Mouse (Mus musculus): ENCODE results near the gene Ednra. TPM values are rescaled to one million over a fixed set of nuclear protein-coding genes. Genes with fewer than 3 reads are reported as not detected.

Ednra gene
- polyA plus RNA-seq, 1 experiment from 2014 or later: 116 TPM

GRCm38 (mm10) chr8:77744476-77744875, 20.2 kb upstream of the Ednra start:
- H3K27ac ChIP-seq: no peak overlapping the region
- whole genome bisulfite sequencing: 81% methylated on average over 3 of the region's 3 CpGs
- H3K4me3 ChIP-seq: no peak overlapping the region
- ATAC-seq (ENCODE audit: borderline replicate concordance, extremely low read depth, low FRiP score, low TSS enrichment): no peak
- peaks cover 16% of the 10 kb centered on the region for H3K4me1 ChIP-seq
- H3K9ac ChIP-seq: no peak overlapping the region
- H3K4me2 ChIP-seq: no peak overlapping the region
- no peaks in the 10 kb centered on the region for H3K36me3 ChIP-seq
- H3K9me3 ChIP-seq: no peaks in the 10 kb centered on the region
- H3K27me3 ChIP-seq: no peaks in the 10 kb centered on the region

- Histone ChIP-seq H3K4me3 (no peak overlapping the region), H3K27me3 (no peaks in the 10 kb centered on the region), H3K4me1 (peaks cover 7% of the 10 kb centered on the region; the same call in 1 of the 2 replicates), H3K4me2 (no peak overlapping the region), H3K9ac (no peak overlapping the region), H3K9me3 (no peaks in the 10 kb centered on the region), H3K27ac (0 out of 2 replicates have a peak overlapping the region, but pooled peaks have one; percentile 43), H3K36me3 (no peaks in the 10 kb centered on the region)
- WGBS: 13% methylated on average over 2 of the region's 3 CpGs
- peak; percentile 49; the same call in 1 of the 2 replicates for ATAC-seq (ENCODE audit: borderline replicate concordance, extremely low read depth, low FRiP score, low TSS enrichment)
These were observed 18.1 kb upstream of the Ednra start for GRCm38 (mm10) chr8:77742395-77742794.

- WGBS: 91% methylated on average over 6 of the region's 6 CpGs
- Histone ChIP-seq H3K4me3 (no peak overlapping the region), H3K9ac (no peak overlapping the region), H3K9me3 (no peaks in the 10 kb centered on the region), H3K4me2 (no peak overlapping the region), H3K4me1 (peaks cover 6% of the 10 kb centered on the region; the same call in 1 of the 2 replicates), H3K36me3 (no peaks in the 10 kb centered on the region), H3K27me3 (no peaks in the 10 kb centered on the region), H3K27ac (no peak overlapping the region)
- no peak for ATAC-seq (ENCODE audit: borderline replicate concordance, extremely low read depth, low FRiP score, low TSS enrichment)
These were observed 16.9 kb upstream of the Ednra start for GRCm38 (mm10) chr8:77741050-77741777.

- Histone ChIP-seq H3K27ac (no peak overlapping the region), H3K9me3 (no peaks in the 10 kb centered on the region), H3K27me3 (no peaks in the 10 kb centered on the region), H3K4me3 (no peak overlapping the region), H3K4me2 (no peak overlapping the region), H3K9ac (no peak overlapping the region), H3K4me1 (peaks cover 6% of the 10 kb centered on the region; the same call in 1 of the 2 replicates), H3K36me3 (no peaks in the 10 kb centered on the region)
- 81% methylated on average over 6 of the region's 6 CpGs for WGBS
- no peak for ATAC-seq (ENCODE audit: borderline replicate concordance, extremely low read depth, low FRiP score, low TSS enrichment)
These were observed 14.2 kb upstream of the Ednra start for GRCm38 (mm10) chr8:77738419-77738818.

DNA sequence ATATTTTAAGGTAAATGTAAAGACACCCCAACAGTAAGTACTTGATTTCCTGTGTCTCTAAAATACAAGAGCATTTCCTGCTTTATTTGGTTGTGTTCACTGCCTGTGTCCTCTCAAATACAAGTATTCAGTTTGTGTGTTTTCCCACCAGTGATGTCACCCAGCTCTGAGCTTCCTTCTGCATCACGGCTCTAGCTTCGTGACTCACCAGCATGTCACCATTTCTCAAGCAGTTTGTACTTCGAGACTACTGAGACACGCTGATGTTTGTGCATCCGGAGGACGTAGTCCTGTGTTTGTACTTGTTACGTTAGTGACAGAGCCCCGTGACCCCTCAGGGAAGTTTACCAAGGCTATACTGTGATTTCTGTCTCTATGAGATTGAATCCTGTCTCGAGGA, 13.1 kb upstream of the Ednra start:
- no peak overlapping the region for H3K9ac ChIP-seq
- peaks cover 5% of the 10 kb centered on the region; the same call in 1 of the 2 replicates for H3K4me1 ChIP-seq
- no peaks in the 10 kb centered on the region for H3K36me3 ChIP-seq
- no peak overlapping the region for H3K4me3 ChIP-seq
- H3K9me3 ChIP-seq: 0 out of 2 replicates have a peak, but pooled peaks cover 4% of the 10 kb centered on the region
- 51% methylated on average over 9 of the region's 9 CpGs for WGBS
- no peak for ATAC-seq (ENCODE audit: borderline replicate concordance, extremely low read depth, low FRiP score, low TSS enrichment)
- H3K4me2 ChIP-seq: no peak overlapping the region
- H3K27ac ChIP-seq: no peak overlapping the region
- no peaks in the 10 kb centered on the region for H3K27me3 ChIP-seq

- H3K27me3 ChIP-seq: no peaks in the 10 kb centered on the region
- no peak overlapping the region for H3K27ac ChIP-seq
- WGBS: 53% methylated on average over 2 of the region's 2 CpGs
- H3K4me1 ChIP-seq: no peaks in the 10 kb centered on the region
- H3K4me3 ChIP-seq: no peak overlapping the region
- no peak overlapping the region for H3K9ac ChIP-seq
- 0 out of 2 replicates have a peak, but pooled peaks cover 4% of the 10 kb centered on the region for H3K9me3 ChIP-seq
- ATAC-seq (ENCODE audit: borderline replicate concordance, extremely low read depth, low FRiP score, low TSS enrichment): no peak
- H3K4me2 ChIP-seq: no peak overlapping the region
- H3K36me3 ChIP-seq: no peaks in the 10 kb centered on the region
These were observed 9.5 kb upstream of the Ednra start for GRCm38 (mm10) chr8:77733792-77734191.

- H3K36me3 ChIP-seq: no peaks in the 10 kb centered on the region
- H3K27ac ChIP-seq: no peak overlapping the region
- no peaks in the 10 kb centered on the region for H3K4me1 ChIP-seq
- H3K4me2 ChIP-seq: no peak overlapping the region
- 0 out of 2 replicates have a peak, but pooled peaks cover 4% of the 10 kb centered on the region for H3K9me3 ChIP-seq
- WGBS: 35% methylated on average over 3 of the region's 3 CpGs
- no peak overlapping the region for H3K4me3 ChIP-seq
- H3K9ac ChIP-seq: no peak overlapping the region
- no peaks in the 10 kb centered on the region for H3K27me3 ChIP-seq
- peak; percentile 74; the same call in 1 of the 2 replicates for ATAC-seq (ENCODE audit: borderline replicate concordance, extremely low read depth, low FRiP score, low TSS enrichment)
These were observed 8.7 kb upstream of the Ednra start for GRCm38 (mm10) chr8:77732964-77733363.

DNA sequence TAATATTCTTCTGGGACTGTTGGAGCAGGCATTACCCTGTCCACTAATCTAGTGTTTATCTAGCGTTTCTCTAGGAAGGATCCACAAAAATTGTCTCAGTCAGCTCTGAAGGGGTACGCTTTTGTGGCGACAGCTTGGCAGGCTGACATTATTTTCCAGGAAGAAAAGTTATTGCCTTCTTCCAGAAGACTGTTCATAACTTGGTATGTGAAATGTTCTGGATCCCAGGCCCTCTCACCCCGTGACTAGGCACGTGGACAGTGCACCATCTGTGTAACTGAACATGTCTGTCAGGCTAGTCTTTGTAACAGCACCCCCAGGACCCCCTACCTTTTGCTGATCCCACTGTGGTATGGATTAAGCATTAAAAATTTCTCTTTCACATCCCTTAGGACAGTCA, 1.1 kb upstream of the Ednra start:
- 32% methylated on average over 5 of the region's 5 CpGs for WGBS
- Histone ChIP-seq H3K27me3 (no peaks in the 10 kb centered on the region), H3K4me1 (peaks cover 23% of the 10 kb centered on the region), H3K9me3 (no peaks in the 10 kb centered on the region), H3K4me3 (peak overlapping the region; percentile 62; the same call in 1 of the 2 replicates), H3K27ac (peak overlapping the region; percentile 99), H3K9ac (no peak overlapping the region), H3K4me2 (peak overlapping the region; percentile 65), H3K36me3 (no peaks in the 10 kb centered on the region)
- ATAC-seq (ENCODE audit: borderline replicate concordance, extremely low read depth, low FRiP score, low TSS enrichment): 0 out of 2 replicates have a peak, but pooled peaks have one; percentile 17

GRCm38 (mm10) chr8:77723534-77724045, 674 bp downstream of the Ednra start:
- Histone ChIP-seq H3K4me2 (peak overlapping the region; percentile 65), H3K4me3 (peak overlapping the region; percentile 62), H3K27me3 (no peaks in the 10 kb centered on the region), H3K4me1 (peaks cover 23% of the 10 kb centered on the region), H3K9me3 (no peaks in the 10 kb centered on the region), H3K9ac (peak overlapping the region; percentile 80), H3K36me3 (no peaks in the 10 kb centered on the region), H3K27ac (peak overlapping the region; percentile 99)
- peak; percentile 65 for ATAC-seq (ENCODE audit: borderline replicate concordance, extremely low read depth, low FRiP score, low TSS enrichment)
- 1% methylated on average over 16 of the region's 16 CpGs for WGBS

GRCm38 (mm10) chr8:77723018-77723417, 1.2 kb downstream of the Ednra start:
- peak overlapping the region; percentile 62 for H3K4me3 ChIP-seq
- no peaks in the 10 kb centered on the region for H3K9me3 ChIP-seq
- H3K36me3 ChIP-seq: no peaks in the 10 kb centered on the region
- peak overlapping the region; percentile 80; the same call in 1 of the 2 replicates for H3K9ac ChIP-seq
- peak overlapping the region; percentile 99 for H3K27ac ChIP-seq
- 48% methylated on average over 4 of the region's 4 CpGs for WGBS
- H3K4me1 ChIP-seq: peaks cover 23% of the 10 kb centered on the region
- no peaks in the 10 kb centered on the region for H3K27me3 ChIP-seq
- no peak for ATAC-seq (ENCODE audit: borderline replicate concordance, extremely low read depth, low FRiP score, low TSS enrichment)
- peak overlapping the region; percentile 65 for H3K4me2 ChIP-seq

GRCm38 (mm10) chr8:77718933-77719332, 5.3 kb downstream of the Ednra start:
- peak overlapping the region; percentile 65 for H3K4me2 ChIP-seq
- H3K4me3 ChIP-seq: peak overlapping the region; percentile 27
- H3K27me3 ChIP-seq: no peaks in the 10 kb centered on the region
- H3K4me1 ChIP-seq: peaks cover 25% of the 10 kb centered on the region
- H3K36me3 ChIP-seq: no peaks in the 10 kb centered on the region
- no peak for ATAC-seq (ENCODE audit: borderline replicate concordance, extremely low read depth, low FRiP score, low TSS enrichment)
- no peaks in the 10 kb centered on the region for H3K9me3 ChIP-seq
- H3K9ac ChIP-seq: 0 out of 2 replicates have a peak overlapping the region, but pooled peaks have one; percentile 20
- WGBS: 26% methylated on average over 2 of the region's 2 CpGs
- peak overlapping the region; percentile 72 for H3K27ac ChIP-seq

DNA sequence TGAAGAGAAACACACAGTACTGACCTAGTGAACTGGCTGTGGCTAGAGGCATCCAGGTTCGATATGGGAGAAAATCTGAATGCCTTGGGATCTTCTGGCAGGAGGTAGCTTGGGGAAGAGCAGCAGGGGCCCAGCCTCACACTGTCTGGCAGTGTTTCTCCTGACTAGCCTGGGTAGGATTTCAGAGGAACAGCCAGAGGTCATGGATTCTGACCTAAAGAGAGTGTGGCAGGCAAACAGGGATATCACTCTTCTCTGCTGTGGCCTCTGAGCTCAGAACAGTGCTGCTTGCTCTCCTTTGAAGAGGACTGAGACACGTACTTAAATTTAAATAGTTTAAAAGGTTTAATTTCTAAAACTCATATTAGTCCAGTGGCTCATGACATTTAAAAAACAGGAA, 7.2 kb downstream of the Ednra start:
- Histone ChIP-seq H3K27me3 (no peaks in the 10 kb centered on the region), H3K4me2 (peak overlapping the region; percentile 44), H3K36me3 (no peaks in the 10 kb centered on the region), H3K9me3 (no peaks in the 10 kb centered on the region), H3K9ac (peak overlapping the region; percentile 37), H3K4me3 (peak overlapping the region; percentile 9; the same call in 1 of the 2 replicates), H3K27ac (peak overlapping the region; percentile 55; the same call in 1 of the 2 replicates), H3K4me1 (peaks cover 37% of the 10 kb centered on the region)
- peak; percentile 55; the same call in 1 of the 2 replicates for ATAC-seq (ENCODE audit: borderline replicate concordance, extremely low read depth, low FRiP score, low TSS enrichment)
- 11% methylated on average over 2 of the region's 2 CpGs for WGBS
